Mouse (Mus musculus): Measurements from ENCODE around the gene 1700001C19Rik. TPM values are rescaled to one million over a fixed set of nuclear protein-coding genes. Genes with fewer than 3 reads are reported as not detected.

1700001C19Rik gene
- polyA plus RNA-seq, 1 experiment from 2014 or later: 0.45 TPM

- H3K4me3 ChIP-seq (ENCODE audit: low read length): no peak overlapping the region
- no peak overlapping the region for H3K9ac ChIP-seq (ENCODE audit: low read depth, low read length)
- no peaks in the 10 kb centered on the region for H3K27me3 ChIP-seq (replicated peaks; ENCODE audit: control insufficient read depth, insufficient read depth, low read length)
- peaks cover 12% of the 10 kb centered on the region for H3K36me3 ChIP-seq (ENCODE audit: control insufficient read depth, insufficient read depth, low read length)
- no peaks in the 10 kb centered on the region for H3K4me1 ChIP-seq (ENCODE audit: control insufficient read depth, insufficient read depth, low read length)
- H3K4me2 ChIP-seq (ENCODE audit: low read depth, low read length): no peak overlapping the region
- no peak overlapping the region for H3K27ac ChIP-seq (ENCODE audit: low read length)
- no peak for ATAC-seq
- WGBS: 85% methylated on average over 6 of the region's 6 CpGs
- no peaks in the 10 kb centered on the region for H3K9me3 ChIP-seq (ENCODE audit: control insufficient read depth, low read length)
These were observed 60.3 kb downstream of the 1700001C19Rik start for GRCm38 (mm10) chr17:47376779-47377280.

GRCm38 (mm10) chr17:47373991-47374390 is 63.2 kb downstream of the 1700001C19Rik start:
- Histone ChIP-seq H3K4me3 (ENCODE audit: low read length) (no peak overlapping the region), H3K36me3 (ENCODE audit: control insufficient read depth, insufficient read depth, low read length) (peaks cover 10% of the 10 kb centered on the region), H3K4me2 (ENCODE audit: low read depth, low read length) (no peak overlapping the region), H3K9me3 (ENCODE audit: control insufficient read depth, low read length) (no peaks in the 10 kb centered on the region), H3K27ac (ENCODE audit: low read length) (no peak overlapping the region), H3K27me3 (replicated peaks; ENCODE audit: control insufficient read depth, insufficient read depth, low read length) (no peaks in the 10 kb centered on the region), H3K4me1 (ENCODE audit: control insufficient read depth, insufficient read depth, low read length) (0 out of 2 replicates have a peak, but pooled peaks cover 6% of the 10 kb centered on the region), H3K9ac (ENCODE audit: low read depth, low read length) (no peak overlapping the region)
- WGBS: 85% methylated on average over 6 of the region's 6 CpGs
- ATAC-seq: no peak

- Histone ChIP-seq H3K4me1 (ENCODE audit: control insufficient read depth, insufficient read depth, low read length) (0 out of 2 replicates have a peak, but pooled peaks cover 6% of the 10 kb centered on the region), H3K4me2 (ENCODE audit: low read depth, low read length) (no peak overlapping the region), H3K9me3 (ENCODE audit: control insufficient read depth, low read length) (no peaks in the 10 kb centered on the region), H3K4me3 (ENCODE audit: low read length) (no peak overlapping the region), H3K9ac (ENCODE audit: low read depth, low read length) (no peak overlapping the region), H3K27ac (ENCODE audit: low read length) (no peak overlapping the region), H3K36me3 (ENCODE audit: control insufficient read depth, insufficient read depth, low read length) (peaks cover 10% of the 10 kb centered on the region; the same call in 1 of the 2 replicates), H3K27me3 (replicated peaks; ENCODE audit: control insufficient read depth, insufficient read depth, low read length) (no peaks in the 10 kb centered on the region)
- ATAC-seq: peak; percentile 68; the same call in 1 of the 2 replicates
- WGBS: 7% methylated on average over 4 of the region's 4 CpGs
These were observed 65.7 kb downstream of the 1700001C19Rik start for GRCm38 (mm10) chr17:47371451-47371850.

- H3K9me3 ChIP-seq (ENCODE audit: control insufficient read depth, low read length): no peaks in the 10 kb centered on the region
- peak overlapping the region; percentile 10 for H3K27ac ChIP-seq (ENCODE audit: low read length)
- peak; percentile 69 for ATAC-seq
- H3K9ac ChIP-seq (ENCODE audit: low read depth, low read length): peak overlapping the region; percentile 69
- H3K36me3 ChIP-seq (ENCODE audit: control insufficient read depth, insufficient read depth, low read length): peaks cover 4% of the 10 kb centered on the region; the same call in 1 of the 2 replicates
- peak overlapping the region; percentile 84 for H3K4me3 ChIP-seq (ENCODE audit: low read length)
- no peaks in the 10 kb centered on the region for H3K27me3 ChIP-seq (replicated peaks; ENCODE audit: control insufficient read depth, insufficient read depth, low read length)
- H3K4me1 ChIP-seq (ENCODE audit: control insufficient read depth, insufficient read depth, low read length): 0 out of 2 replicates have a peak, but pooled peaks cover 6% of the 10 kb centered on the region
- peak overlapping the region; percentile 61 for H3K4me2 ChIP-seq (ENCODE audit: low read depth, low read length)
- WGBS: under 1% methylated on average over 20 of the region's 20 CpGs
These were observed 68.1 kb downstream of the 1700001C19Rik start for GRCm38 (mm10) chr17:47369087-47369443.

- Histone ChIP-seq H3K9me3 (ENCODE audit: control insufficient read depth, low read length) (no peaks in the 10 kb centered on the region), H3K27ac (ENCODE audit: low read length) (peak within 1 kb of the TSS; percentile 10), H3K36me3 (ENCODE audit: control insufficient read depth, insufficient read depth, low read length) (peaks cover 4% of the 10 kb centered on the region; the same call in 1 of the 2 replicates), H3K9ac (ENCODE audit: low read depth, low read length) (peak within 1 kb of the TSS; percentile 69), H3K4me2 (ENCODE audit: low read depth, low read length) (peak within 1 kb of the TSS; percentile 64), H3K4me1 (ENCODE audit: control insufficient read depth, insufficient read depth, low read length) (0 out of 2 replicates have a peak, but pooled peaks cover 6% of the 10 kb centered on the region), H3K4me3 (ENCODE audit: low read length) (peak within 1 kb of the TSS; percentile 84), H3K27me3 (replicated peaks; ENCODE audit: control insufficient read depth, insufficient read depth, low read length) (no peaks in the 10 kb centered on the region)
- ATAC-seq: peak; percentile 91
- WGBS: 3% methylated on average over 35 of the region's 35 CpGs
These were observed 68.6 kb downstream of the 1700001C19Rik start, which contains the start of gene Mrps10 for GRCm38 (mm10) chr17:47368401-47369086. Gene Mrps10, plus strand, starts transcription at chr17:47368887.

Other genes starting within 250 kb of the 1700001C19Rik start
- 72.0 and 80.0 TPM in 2 replicates for gene Mrps10, start 68.5 kb downstream of the 1700001C19Rik start, polyA plus RNA-seq (2015; fragmentation: Nextera tagmentation; extraction: Ambion mirVana)
- 0.66 TPM in 2 replicates for gene Guca1b, start 52.0 kb downstream of the 1700001C19Rik start, polyA plus RNA-seq (2015; fragmentation: Nextera tagmentation; extraction: Ambion mirVana)
- 2.3 and 2.4 TPM in 2 replicates for gene Guca1a, start 36.8 kb downstream of the 1700001C19Rik start, polyA plus RNA-seq (2015; fragmentation: Nextera tagmentation; extraction: Ambion mirVana)
- 3.7 and 4.6 TPM in 2 replicates for gene AI661453, start 761 bp downstream of the 1700001C19Rik start, polyA plus RNA-seq (2015; fragmentation: Nextera tagmentation; extraction: Ambion mirVana)
- gene Taf8, start 64.9 kb upstream of the 1700001C19Rik start, polyA plus RNA-seq (2015; fragmentation: Nextera tagmentation; extraction: Ambion mirVana): 19.1 and 20.4 TPM in 2 replicates
- gene Ccnd3, start 67.7 kb upstream of the 1700001C19Rik start, polyA plus RNA-seq (2015; fragmentation: Nextera tagmentation; extraction: Ambion mirVana): 371 and 393 TPM in 2 replicates
- gene Bysl, start 174.1 kb upstream of the 1700001C19Rik start, polyA plus RNA-seq (2015; fragmentation: Nextera tagmentation; extraction: Ambion mirVana): 17.7 and 22.0 TPM in 2 replicates
- gene Med20, start 174.2 kb upstream of the 1700001C19Rik start, polyA plus RNA-seq (2015; fragmentation: Nextera tagmentation; extraction: Ambion mirVana): 40.4 and 41.4 TPM in 2 replicates
- 0.73 and 0.78 TPM in 2 replicates for gene Gm20517, start 174.2 kb upstream of the 1700001C19Rik start, polyA plus RNA-seq (2015; fragmentation: Nextera tagmentation; extraction: Ambion mirVana)
- gene Usp49, start 193.3 kb upstream of the 1700001C19Rik start, polyA plus RNA-seq (2015; fragmentation: Nextera tagmentation; extraction: Ambion mirVana): 3.8 and 4.2 TPM in 2 replicates